Mouse (Mus musculus): ENCODE data around the gene Actl6b. TPM values are rescaled to one million over a fixed set of nuclear protein-coding genes. Genes with fewer than 3 reads are reported as not detected.

The Actl6b gene
- polyA plus RNA-seq, 1 experiment = not detected

GRCm38 (mm10) chr5:137513951-137514721 is 39.2 kb upstream of the Actl6b start:
- DNase-seq = no peak
- no peaks in the 10 kb centered on the region for H3K27me3 ChIP-seq (ENCODE audit: control insufficient read depth, insufficient read depth, low read length)
- 92% methylated on average over 12 of the region's 12 CpGs for WGBS
- no peak overlapping the region for H3K4me3 ChIP-seq (ENCODE audit: control insufficient read depth, insufficient read depth, low read length)
- H3K36me3 ChIP-seq (ENCODE audit: control insufficient read depth, insufficient read depth, low read length) = peaks cover 7% of the 10 kb centered on the region
- no peak for TF ChIP-seq CTCF (IDR thresholded peaks at IDR 0.05; ENCODE audit: borderline replicate concordance, control insufficient read depth, extremely low read depth, insufficient read depth, low read length, poor library complexity)
- no peak for TF ChIP-seq POLR2A (IDR thresholded peaks at IDR 0.05; ENCODE audit: control insufficient read depth, extremely low read depth, insufficient read depth, low read length, poor library complexity)
- H3K27ac ChIP-seq (ENCODE audit: control insufficient read depth, insufficient read depth, low read length) = no peak overlapping the region
- H3K4me1 ChIP-seq (replicated peaks; ENCODE audit: control insufficient read depth, insufficient read depth, low read length) = peaks cover 20% of the 10 kb centered on the region

GRCm38 (mm10) chr5:137514811-137515210 is 38.5 kb upstream of the Actl6b start:
- Histone ChIP-seq H3K27me3 (ENCODE audit: control insufficient read depth, insufficient read depth, low read length) (no peaks in the 10 kb centered on the region), H3K4me1 (replicated peaks; ENCODE audit: control insufficient read depth, insufficient read depth, low read length) (peaks cover 20% of the 10 kb centered on the region), H3K4me3 (ENCODE audit: control insufficient read depth, insufficient read depth, low read length) (no peak overlapping the region), H3K27ac (ENCODE audit: control insufficient read depth, insufficient read depth, low read length) (no peak overlapping the region), H3K36me3 (ENCODE audit: control insufficient read depth, insufficient read depth, low read length) (peaks cover 14% of the 10 kb centered on the region)
- no peak for DNase-seq
- TF ChIP-seq CTCF (IDR thresholded peaks at IDR 0.05; ENCODE audit: borderline replicate concordance, control insufficient read depth, extremely low read depth, insufficient read depth, low read length, poor library complexity) = no peak
- no peak for TF ChIP-seq POLR2A (IDR thresholded peaks at IDR 0.05; ENCODE audit: control insufficient read depth, extremely low read depth, insufficient read depth, low read length, poor library complexity)
- WGBS = 97% methylated on average over 3 of the region's 3 CpGs

GRCm38 (mm10) chr5:137518436-137518835 is 34.9 kb upstream of the Actl6b start, which contains the start of gene Gigyf1:
Gene Gigyf1 (plus strand): TSS chr5:137518548.
- no peak for DNase-seq
- 86% methylated on average over 5 of the region's 5 CpGs for WGBS

GRCm38 (mm10) chr5:137519691-137520550 is 33.4 kb upstream of the Actl6b start:
- H3K27ac ChIP-seq (ENCODE audit: control insufficient read depth, insufficient read depth, low read length) = no peak overlapping the region
- no peak overlapping the region for H3K4me3 ChIP-seq (ENCODE audit: control insufficient read depth, insufficient read depth, low read length)
- no peak for DNase-seq
- TF ChIP-seq POLR2A (IDR thresholded peaks at IDR 0.05; ENCODE audit: control insufficient read depth, extremely low read depth, insufficient read depth, low read length, poor library complexity) (no peak), CTCF (IDR thresholded peaks at IDR 0.05; ENCODE audit: borderline replicate concordance, control insufficient read depth, extremely low read depth, insufficient read depth, low read length, poor library complexity) (no peak)
- peaks cover 62% of the 10 kb centered on the region for H3K36me3 ChIP-seq (ENCODE audit: control insufficient read depth, insufficient read depth, low read length)
- no peaks in the 10 kb centered on the region for H3K27me3 ChIP-seq (ENCODE audit: control insufficient read depth, insufficient read depth, low read length)
- H3K4me1 ChIP-seq (replicated peaks; ENCODE audit: control insufficient read depth, insufficient read depth, low read length) = no peaks in the 10 kb centered on the region
- WGBS = 97% methylated on average over 27 of the region's 27 CpGs

More at GRCm38 (mm10) chr5:137518436-137518835, 34.9 kb upstream of the Actl6b start, which contains the start of gene Gigyf1:
- Histone ChIP-seq H3K27me3 (ENCODE audit: control insufficient read depth, insufficient read depth, low read length) (no peaks in the 10 kb centered on the region), H3K27ac (ENCODE audit: control insufficient read depth, insufficient read depth, low read length) (no peak within 1 kb of the TSS), H3K4me1 (replicated peaks; ENCODE audit: control insufficient read depth, insufficient read depth, low read length) (no peaks in the 10 kb centered on the region; the same call in 1 of the 2 replicates), H3K36me3 (ENCODE audit: control insufficient read depth, insufficient read depth, low read length) (peaks cover 47% of the 10 kb centered on the region), H3K4me3 (ENCODE audit: control insufficient read depth, insufficient read depth, low read length) (no peak within 1 kb of the TSS)
- TF ChIP-seq CTCF (IDR thresholded peaks at IDR 0.05; ENCODE audit: borderline replicate concordance, control insufficient read depth, extremely low read depth, insufficient read depth, low read length, poor library complexity) (peak; percentile 68; the same call in 1 of the 2 replicates), POLR2A (IDR thresholded peaks at IDR 0.05; ENCODE audit: control insufficient read depth, extremely low read depth, insufficient read depth, low read length, poor library complexity) (no peak)

GRCm38 (mm10) chr5:137521861-137522260 is 31.5 kb upstream of the Actl6b start:
- DNase-seq = no peak
- TF ChIP-seq CTCF (IDR thresholded peaks at IDR 0.05; ENCODE audit: borderline replicate concordance, control insufficient read depth, extremely low read depth, insufficient read depth, low read length, poor library complexity) (no peak), POLR2A (IDR thresholded peaks at IDR 0.05; ENCODE audit: control insufficient read depth, extremely low read depth, insufficient read depth, low read length, poor library complexity) (no peak)
- H3K4me3 ChIP-seq (ENCODE audit: control insufficient read depth, insufficient read depth, low read length) = no peak overlapping the region
- H3K36me3 ChIP-seq (ENCODE audit: control insufficient read depth, insufficient read depth, low read length) = peaks cover 71% of the 10 kb centered on the region
- no peak overlapping the region for H3K27ac ChIP-seq (ENCODE audit: control insufficient read depth, insufficient read depth, low read length)
- WGBS = 96% methylated on average over 9 of the region's 9 CpGs
- no peaks in the 10 kb centered on the region for H3K27me3 ChIP-seq (ENCODE audit: control insufficient read depth, insufficient read depth, low read length)
- 0 out of 2 replicates have a peak, but pooled peaks cover 3% of the 10 kb centered on the region for H3K4me1 ChIP-seq (replicated peaks; ENCODE audit: control insufficient read depth, insufficient read depth, low read length)

- TF ChIP-seq CTCF (IDR thresholded peaks at IDR 0.05; ENCODE audit: borderline replicate concordance, control insufficient read depth, extremely low read depth, insufficient read depth, low read length, poor library complexity) (no peak), POLR2A (IDR thresholded peaks at IDR 0.05; ENCODE audit: control insufficient read depth, extremely low read depth, insufficient read depth, low read length, poor library complexity) (no peak)
- H3K36me3 ChIP-seq (ENCODE audit: control insufficient read depth, insufficient read depth, low read length) = peaks cover 76% of the 10 kb centered on the region
- 94% methylated on average over 11 of the region's 11 CpGs for WGBS
- no peaks in the 10 kb centered on the region for H3K27me3 ChIP-seq (ENCODE audit: control insufficient read depth, insufficient read depth, low read length)
- 0 out of 2 replicates have a peak, but pooled peaks cover 3% of the 10 kb centered on the region for H3K4me1 ChIP-seq (replicated peaks; ENCODE audit: control insufficient read depth, insufficient read depth, low read length)
- H3K4me3 ChIP-seq (ENCODE audit: control insufficient read depth, insufficient read depth, low read length) = no peak overlapping the region
- no peak overlapping the region for H3K27ac ChIP-seq (ENCODE audit: control insufficient read depth, insufficient read depth, low read length)
- no peak for DNase-seq
These were observed 30.6 kb upstream of the Actl6b start for GRCm38 (mm10) chr5:137522711-137523110.
